Mouse (Mus musculus) lung, adult 2 months (tissue): ENCODE measurements around the gene Gm6034. TPM values are rescaled to one million over a fixed set of nuclear protein-coding genes. Genes with fewer than 3 reads are reported as not detected.
"Not testable (repeated sequence)": the region's sequence is repeated elsewhere in the genome, so short reads cannot be mapped to it uniquely, and the experiment has no call there.

Experiments used
- DNase-seq: peaks from one replicate; pipeline ENCODE4 v3.0.0; 2022
- H3K4me1 ChIP-seq: fragments of 200-500 bp; 2 replicates; pipeline ENCODE4 v1.6.1; 2011; ENCODE audit warnings: low read length; ENCODE audit not compliant: control insufficient read depth, insufficient read depth
- H3K4me3 ChIP-seq: fragments of 200-500 bp; replicated peaks from 2 replicates; pipeline ENCODE3; 2011; ENCODE audit warnings: low read depth, mild to moderate bottlenecking, control low read depth, low read length; ENCODE audit errors: extremely low read depth
- CTCF ChIP-seq: fragments of 200-500 bp; IDR thresholded peaks from 2 replicates; pipeline ENCODE4 v1.5.1; 2011; ENCODE audit warnings: mild to moderate bottlenecking, low read length, control low read depth; ENCODE audit not compliant: insufficient read depth
- POLR2A ChIP-seq: fragments of 200-500 bp; IDR thresholded peaks from 2 replicates; pipeline ENCODE4 v1.6.1; 2011; ENCODE audit warnings: low read depth, mild to moderate bottlenecking, control low read depth, low read length, borderline replicate concordance; ENCODE audit errors: extremely low read depth
- WGBS: fragments of 180-500 bp; shearing (Covaris S2); methylation state at CpG from one replicate; pipeline ENCODE4 v1.1.7; 2018; 5-methylcytosine and 5-hydroxymethylcytosine counted together
- polyA plus RNA-seq: library from polyadenylated mRNA; depleted of rRNA; stranded (reverse); fragments of >200 nt; gene quantifications from 2 replicates; pipeline ENCODE4 v1.2.3, GENCODE M21; 2012; rRNA removed

The Gm6034 gene
- not detected in 2 replicates for polyA plus RNA-seq

DNA sequence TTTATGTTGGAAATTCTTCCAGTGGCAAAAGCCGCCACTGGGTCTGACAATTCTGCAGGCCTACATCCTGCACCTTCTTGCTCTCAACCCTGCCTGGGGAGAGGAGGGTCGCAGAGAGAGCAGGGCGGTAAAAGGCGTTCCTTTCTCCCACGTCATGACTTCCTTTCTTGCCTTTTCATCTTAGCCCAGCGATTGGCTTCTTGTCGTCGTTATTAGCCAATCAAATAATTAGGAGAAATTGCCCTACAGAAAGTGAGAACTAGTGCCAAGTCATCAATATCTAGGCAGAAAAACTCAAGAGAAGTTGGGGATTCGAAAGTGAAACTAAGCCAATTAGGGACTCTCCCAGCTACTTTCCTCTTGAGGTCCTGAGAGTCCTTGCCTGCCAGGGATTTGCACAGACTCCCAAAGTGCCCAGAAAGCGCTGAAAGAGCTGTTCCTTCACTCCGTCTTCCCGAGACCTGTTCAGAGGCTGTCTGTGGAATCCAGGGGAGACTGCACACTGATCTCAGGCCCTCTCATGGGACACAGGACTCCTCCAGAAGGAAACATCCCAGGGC is at the start of gene Gm6034, which contains the start of gene H2-T22:
Gene Gm6034, plus strand, starts transcription at position 352 of the 560 bp plus-strand sequence.
Gene H2-T22, minus strand, starts transcription at position 138 of the 560 bp plus-strand sequence.
- H3K4me3 ChIP-seq = peak within 1 kb of the TSS; percentile 83
- TF ChIP-seq POLR2A = peak; percentile 96
- H3K4me1 ChIP-seq = not testable (repeated sequence)
- WGBS = under 1% methylated on average over 12 of the region's 12 CpGs
- DNase-seq = peak; percentile 65

DNA sequence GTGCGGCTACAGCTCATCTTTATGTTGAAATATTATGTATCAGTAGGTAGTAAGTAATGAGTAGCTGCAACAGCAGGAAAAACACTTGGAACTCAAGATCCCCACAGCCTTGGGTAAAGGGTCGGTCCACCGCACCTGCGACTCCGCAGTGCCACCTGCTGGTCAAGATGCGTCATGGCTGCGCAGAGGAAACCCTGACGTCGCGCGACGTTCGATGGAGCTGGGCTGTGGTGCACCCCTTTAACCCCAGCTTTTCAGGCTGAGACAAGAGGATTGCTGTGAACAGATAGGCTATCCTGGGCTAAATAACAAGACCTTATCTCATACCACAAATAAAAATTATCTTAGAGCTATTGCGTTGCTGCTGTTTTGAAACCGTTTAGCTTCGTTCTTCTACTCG is 49.1 kb upstream of the Gm6034 start:
- DNase-seq = peak; percentile 79
- Histone ChIP-seq H3K4me3 (peak overlapping the region; percentile 44), H3K4me1 (peaks cover 6% of the 10 kb centered on the region; the same call in 1 of the 2 replicates)
- WGBS = 3% methylated on average over 17 of the region's 17 CpGs
- peak; percentile 99 for TF ChIP-seq CTCF
- no peak for TF ChIP-seq POLR2A

DNA sequence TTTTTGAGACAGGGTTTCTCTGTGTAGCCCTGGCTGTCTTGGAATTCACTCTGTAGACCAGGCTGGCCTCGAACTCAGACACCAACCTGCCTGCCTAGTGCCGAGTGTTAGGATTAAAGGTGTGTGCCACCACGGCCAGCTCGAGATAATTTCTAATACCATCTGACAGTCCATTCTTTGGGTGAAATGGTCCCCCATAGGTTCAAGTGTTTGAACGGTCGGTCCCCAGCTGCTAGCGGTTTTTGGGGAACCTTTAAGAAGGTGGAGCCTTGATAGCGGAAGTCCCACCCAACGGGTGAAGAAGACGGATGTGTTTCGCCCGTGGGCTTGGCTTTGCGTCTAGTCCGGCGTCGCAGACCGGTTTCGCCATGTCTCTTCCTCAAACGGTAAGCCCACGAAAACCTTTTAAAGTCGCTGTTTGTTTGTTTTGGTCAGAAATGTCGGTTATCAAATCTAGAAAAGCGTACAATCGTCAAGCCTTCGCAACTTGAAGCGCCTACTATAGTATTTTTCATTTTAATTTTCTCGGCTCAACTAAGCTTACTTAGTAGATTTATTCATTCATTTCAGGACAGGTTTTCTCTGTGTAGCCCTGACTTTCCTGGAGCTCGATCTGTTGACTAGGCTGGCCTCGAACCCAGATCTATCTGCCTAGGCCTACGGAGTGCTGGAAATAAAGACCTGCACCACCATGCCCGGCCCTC is 48.4 kb upstream of the Gm6034 start:
- peaks cover 6% of the 10 kb centered on the region; the same call in 1 of the 2 replicates for H3K4me1 ChIP-seq
- DNase-seq = peak; percentile 80
- TF ChIP-seq CTCF (no peak), POLR2A (peak; percentile 84; the same call in 1 of the 2 replicates)
- H3K4me3 ChIP-seq = peak overlapping the region; percentile 63
- 2% methylated on average over 31 of the region's 31 CpGs for WGBS

DNA sequence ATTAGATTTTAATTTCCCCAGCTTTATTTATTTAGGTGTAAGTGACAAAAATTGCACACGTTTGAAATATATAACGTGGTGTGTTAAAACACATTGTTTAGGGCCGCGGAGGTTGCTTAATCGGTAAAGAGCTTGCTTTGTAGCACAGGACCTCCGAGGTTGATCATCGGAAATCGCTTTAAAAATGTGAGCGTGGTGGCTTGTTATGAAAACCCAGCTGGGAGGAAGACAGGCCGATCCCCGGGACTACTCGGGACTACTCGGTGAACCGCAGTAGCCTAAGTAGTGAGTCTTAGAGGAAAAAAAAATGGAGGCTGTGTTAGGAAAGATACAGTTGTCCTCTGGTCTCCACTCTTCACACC is 47.9 kb upstream of the Gm6034 start:
- H3K4me1 ChIP-seq = peaks cover 6% of the 10 kb centered on the region; the same call in 1 of the 2 replicates
- TF ChIP-seq POLR2A = no peak
- TF ChIP-seq CTCF = no peak
- no peak for DNase-seq
- peak overlapping the region; percentile 63 for H3K4me3 ChIP-seq
- under 1% methylated on average over 14 of the region's 14 CpGs for WGBS

DNA sequence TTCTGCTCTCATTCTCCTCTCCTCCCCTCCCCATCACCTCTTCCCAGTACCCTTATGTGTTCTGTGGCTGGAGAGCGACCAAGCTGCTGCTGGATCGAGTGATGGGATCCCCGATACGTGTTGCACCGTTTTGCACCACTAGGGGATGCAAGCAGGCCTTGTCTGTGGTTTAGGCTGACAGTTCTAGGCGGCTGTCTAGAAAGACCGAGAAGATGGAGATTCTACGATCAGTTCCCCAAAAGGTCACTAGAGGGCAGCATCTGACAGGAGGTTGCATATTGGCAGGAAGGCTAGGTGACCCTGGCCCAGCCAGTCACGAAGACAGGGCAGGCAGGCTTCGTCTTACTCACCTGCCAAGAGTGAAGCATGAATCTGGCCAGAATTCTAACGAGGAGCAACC is 45.8 kb upstream of the Gm6034 start:
- TF ChIP-seq POLR2A = 0 out of 2 replicates have a peak, but pooled peaks have one; percentile 3
- peak; percentile 95 for TF ChIP-seq CTCF
- WGBS = under 1% methylated on average over 11 of the region's 11 CpGs
- H3K4me1 ChIP-seq = peaks cover 6% of the 10 kb centered on the region; the same call in 1 of the 2 replicates

DNA sequence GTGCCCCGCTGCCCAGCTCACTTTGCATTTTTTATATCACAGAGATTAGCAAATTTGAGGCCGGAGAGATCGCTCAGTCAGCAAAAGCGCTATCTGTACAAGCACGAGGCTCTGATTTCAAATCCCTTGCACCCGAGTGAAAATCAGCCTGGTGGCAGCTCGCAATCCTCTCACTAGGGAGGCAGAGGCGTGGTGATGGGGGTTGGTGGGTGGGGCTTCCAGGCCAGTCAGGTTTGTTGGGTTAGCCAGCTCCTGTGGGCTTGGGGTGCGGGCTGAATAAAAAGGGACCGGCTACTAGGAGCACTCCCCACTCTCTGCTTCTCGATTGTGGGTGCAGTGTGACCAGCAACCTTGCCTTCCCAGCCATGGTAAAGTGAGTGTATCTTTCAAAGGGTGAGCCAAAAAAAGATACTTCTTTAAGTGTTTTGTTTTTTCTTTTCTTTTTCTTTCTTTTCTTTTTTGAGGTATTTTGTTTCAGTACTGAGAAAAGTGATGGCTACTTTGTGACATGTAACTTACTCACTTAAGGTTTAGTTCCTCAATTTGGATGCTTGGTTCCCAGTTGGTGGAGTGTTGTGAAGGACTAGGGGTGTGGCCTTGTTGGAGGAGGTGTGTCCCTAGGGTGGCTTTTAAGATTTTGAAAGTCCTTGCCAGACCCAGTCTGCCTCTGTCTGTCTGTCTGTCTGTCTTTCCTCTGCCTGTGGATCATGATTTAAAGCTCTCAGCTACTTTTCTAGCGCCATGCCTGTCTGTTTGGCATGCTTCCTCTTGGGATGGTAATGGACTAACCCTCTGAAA is 44.8 kb upstream of the Gm6034 start:
- TF ChIP-seq POLR2A = no peak
- TF ChIP-seq CTCF = no peak
- 51% methylated on average over 12 of the region's 12 CpGs for WGBS
- DNase-seq = no peak
- no peak overlapping the region for H3K4me3 ChIP-seq
- H3K4me1 ChIP-seq = peaks cover 6% of the 10 kb centered on the region; the same call in 1 of the 2 replicates

More for the DNA sequence above, 45.8 kb upstream of the Gm6034 start:
- peak; percentile 93 for DNase-seq
- H3K4me3 ChIP-seq = no peak overlapping the region

DNA sequence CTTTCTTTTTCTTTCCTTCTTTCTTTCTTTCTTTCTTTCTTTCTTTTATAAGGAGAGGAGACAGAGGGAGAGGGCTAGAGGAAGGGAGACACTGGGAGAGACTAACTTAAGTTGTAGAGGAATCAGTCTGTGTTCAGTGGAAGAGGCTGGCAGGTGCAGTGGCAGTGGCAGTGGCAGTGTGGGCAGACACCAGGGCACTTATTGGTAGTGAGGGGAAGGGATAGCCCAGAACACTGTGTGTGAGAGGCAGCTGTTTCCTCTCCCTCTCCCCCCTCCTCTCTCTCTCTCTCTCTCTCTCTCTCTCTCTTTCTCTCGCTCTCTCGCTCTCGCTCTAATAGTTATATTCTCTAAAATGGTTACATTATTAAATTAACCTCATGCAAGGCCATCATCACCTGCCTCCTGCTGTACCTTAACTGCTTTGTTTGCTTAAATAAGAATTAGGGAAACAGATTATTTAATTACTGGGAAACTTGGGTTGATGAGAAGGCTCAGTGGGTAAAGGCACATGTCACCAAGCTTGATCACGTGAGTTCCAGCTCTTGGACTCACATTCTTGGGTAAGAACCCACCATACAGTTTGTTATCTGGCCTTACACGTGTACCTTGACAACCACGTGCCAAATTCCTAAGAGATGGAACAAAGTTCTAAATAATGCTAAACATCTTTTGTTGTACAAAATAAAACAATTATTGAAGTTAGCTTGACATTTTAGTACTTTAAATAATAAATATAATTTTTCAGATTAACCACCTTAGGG is 44.0 kb upstream of the Gm6034 start:
- Histone ChIP-seq H3K4me1 (peaks cover 6% of the 10 kb centered on the region; the same call in 1 of the 2 replicates), H3K4me3 (no peak overlapping the region)
- no peak for DNase-seq
- TF ChIP-seq POLR2A (no peak), CTCF (no peak)
- WGBS = 67% methylated on average over 6 of the region's 6 CpGs

DNA sequence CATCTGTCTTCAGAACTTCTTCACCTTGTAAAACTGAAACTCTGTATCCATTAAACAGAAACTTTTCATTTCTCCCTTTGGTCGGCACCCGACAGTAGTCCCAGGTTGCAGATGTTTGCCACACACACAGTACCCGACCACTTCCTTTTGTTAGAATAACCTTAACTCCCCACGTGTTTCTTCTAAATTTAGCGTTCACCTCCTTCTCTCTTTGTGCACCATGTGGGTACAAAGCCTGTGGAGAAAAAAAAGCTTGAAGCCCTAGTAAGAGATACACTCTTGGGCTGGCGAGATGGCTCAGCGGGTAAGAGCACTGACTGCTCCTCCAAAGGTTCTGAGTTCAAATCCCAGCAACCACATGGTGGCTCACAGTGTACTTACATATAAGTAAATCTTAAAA is 43.4 kb upstream of the Gm6034 start:
- no peak for DNase-seq
- 68% methylated on average over 7 of the region's 7 CpGs for WGBS

More for the DNA sequence above, 43.4 kb upstream of the Gm6034 start:
- Histone ChIP-seq H3K4me1 (peaks cover 6% of the 10 kb centered on the region; the same call in 1 of the 2 replicates), H3K4me3 (no peak overlapping the region)
- TF ChIP-seq POLR2A = no peak
- no peak for TF ChIP-seq CTCF
